Mouse (Mus musculus) testis, postnatal 10 days (tissue): ENCODE measurements around the gene Olfr1302.

ENCODE experiments used
- DNase-seq: peaks from one replicate; pipeline ENCODE4 v3.0.0; 2021; ENCODE audit warnings: low spot score

The Olfr1302 gene

DNA sequence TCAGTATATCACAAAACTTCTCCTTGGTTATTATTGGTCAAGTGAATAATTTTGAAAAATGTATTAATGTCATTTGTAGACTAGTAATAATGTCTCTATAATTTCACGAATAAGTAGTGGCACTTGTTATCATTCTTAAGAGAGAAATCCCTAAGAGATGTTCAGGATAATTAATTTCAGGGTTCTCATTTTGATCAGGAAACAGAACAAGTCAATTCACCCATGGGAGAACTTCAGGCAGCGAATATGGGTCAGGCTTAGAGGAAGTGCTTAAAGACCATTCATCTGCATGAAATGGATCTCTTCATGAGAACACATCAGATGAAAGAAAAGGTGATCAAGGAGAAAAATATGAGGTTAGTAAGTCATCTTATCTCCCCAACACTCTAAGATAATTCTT lies at the start of gene Olfr1302:
TSS of gene Olfr1302 (plus strand) at position 301 of the 400 bp plus-strand sequence.
- no peak for DNase-seq

DNA sequence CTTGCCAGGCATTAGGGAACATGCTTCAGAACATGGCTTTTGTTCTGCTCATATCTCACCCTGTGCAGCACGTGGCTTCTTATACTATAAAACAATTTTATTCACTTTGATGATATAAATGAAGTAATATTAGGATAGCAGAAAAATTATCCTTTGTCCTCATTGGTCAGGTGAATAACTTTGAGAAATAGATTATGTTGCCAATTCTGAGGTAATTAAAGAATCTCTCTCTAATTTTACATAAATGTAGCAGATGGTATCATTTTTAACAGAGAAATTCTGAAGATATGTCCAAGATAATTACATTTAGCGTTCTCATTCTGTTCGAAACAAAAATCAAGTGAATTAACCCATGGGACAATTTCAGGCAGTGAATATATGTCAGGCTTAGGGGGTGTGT lies 26.5 kb upstream of the Olfr1302 start, which contains the start of gene Olfr1301:
TSS of gene Olfr1301 (plus strand) at position 301 of the 400 bp plus-strand sequence.
- DNase-seq, result no peak

DNA sequence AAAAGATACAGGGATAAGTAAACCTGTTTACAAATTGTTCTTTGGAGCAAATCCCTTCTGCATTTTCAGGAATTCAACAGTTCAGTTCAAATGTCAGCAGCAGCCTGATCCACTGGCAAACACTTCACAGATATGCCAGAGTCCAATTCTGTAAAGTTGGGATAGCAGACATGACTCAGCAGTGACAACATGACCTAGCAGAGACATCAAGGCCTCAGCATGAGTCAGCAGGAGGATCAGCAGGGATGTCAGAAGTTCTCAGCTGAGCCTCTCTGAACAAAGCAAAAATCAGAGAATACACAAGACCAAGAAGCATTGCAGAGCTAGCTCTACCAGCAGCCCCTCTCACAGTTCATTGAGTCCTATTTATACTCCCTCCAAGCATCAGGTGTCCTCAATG lies 35.7 kb downstream of the Olfr1302 start:
- no peak for DNase-seq

DNA sequence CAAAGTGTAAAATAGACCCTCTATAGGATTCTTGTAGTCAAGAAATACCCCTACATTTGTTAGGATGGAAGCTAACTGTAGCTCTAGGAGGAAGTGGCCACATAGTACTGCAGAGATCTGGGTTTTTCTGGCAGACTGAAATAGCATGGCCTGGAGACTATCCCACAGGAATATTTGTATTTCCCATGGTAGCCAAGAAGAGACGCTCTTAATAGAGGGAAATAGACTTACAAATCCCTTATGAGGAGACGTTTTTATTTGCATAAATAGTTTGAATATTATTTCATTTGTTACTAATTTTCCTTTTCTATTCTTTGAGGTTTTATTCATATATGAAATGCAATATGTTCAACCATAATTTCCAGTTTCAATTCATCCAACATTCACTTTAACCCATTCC lies 43.0 kb downstream of the Olfr1302 start, which contains the start of gene Olfr1303:
TSS of gene Olfr1303 (minus strand) at position 101 of the 400 bp plus-strand sequence.
- DNase-seq, result no peak
